Mouse (Mus musculus) adrenal gland (tissue): Measurements from ENCODE around the gene Mrpl27.
"Not testable (repeated sequence)": the region's sequence is repeated elsewhere in the genome, so short reads cannot be mapped to it uniquely, and the experiment has no call there.

Experiments used
- intact Hi-C: fragments of 180-260 bp; cut with DNase I; formaldehyde crosslinking; loops from one replicate; pipeline ENCODE4 v1.15.1; 2025

Gene Mrpl27

GRCm38 (mm10) chr11:94665281-94665680 lies 11.7 kb downstream of the Mrpl27 start:
- intact Hi-C loops = no loop called here

DNA sequence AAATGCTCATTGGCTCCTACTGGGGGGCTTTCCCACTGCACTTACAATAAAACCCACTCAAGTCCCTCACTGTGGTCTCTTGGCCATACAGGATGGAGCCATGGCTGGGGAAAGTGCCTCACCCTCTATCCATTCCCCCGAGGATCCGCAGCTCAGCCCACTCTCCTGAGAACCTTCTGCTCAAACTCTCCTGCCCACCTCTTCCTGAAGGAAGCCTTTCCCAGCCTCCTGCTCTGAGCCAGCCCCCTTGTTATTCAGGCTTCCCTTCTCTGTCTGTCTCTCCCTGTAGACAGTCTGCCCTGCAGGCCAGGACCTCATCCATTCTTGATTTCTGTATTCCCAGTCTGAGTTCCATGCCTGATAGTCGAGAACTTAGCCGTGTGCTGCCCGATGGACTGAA lies 21.4 kb downstream of the Mrpl27 start:
- intact Hi-C loops = no loop called here

GRCm38 (mm10) chr11:94675446-94675845 lies 21.9 kb downstream of the Mrpl27 start:
- intact Hi-C loops = no loop called here

DNA sequence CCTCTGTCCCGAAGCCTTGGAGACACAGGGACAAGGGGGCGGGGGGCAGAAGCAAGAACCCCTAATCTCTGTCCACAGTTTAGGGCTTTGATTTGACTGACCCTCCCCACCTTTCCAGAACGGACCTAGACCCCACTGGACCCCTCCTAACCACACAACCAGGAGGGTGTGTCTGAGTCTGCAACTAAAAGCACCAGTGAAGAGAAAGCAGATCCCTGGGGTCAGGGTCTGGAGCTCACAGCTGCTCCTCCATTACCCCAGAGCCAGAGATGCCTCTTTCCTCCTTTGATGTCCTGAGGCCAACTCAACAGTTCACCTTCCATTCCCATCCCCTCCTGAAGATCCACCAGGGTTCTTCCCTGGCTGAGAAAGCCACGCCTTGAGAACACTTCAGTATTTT lies 22.7 kb downstream of the Mrpl27 start:
- intact Hi-C loops = no loop called here

GRCm38 (mm10) chr11:94676754-94677606 lies 23.4 kb downstream of the Mrpl27 start, which contains the start of gene Xylt2:
Gene Xylt2 (minus strand): TSS chr11:94677515.
- intact Hi-C loops = no loop called here

GRCm38 (mm10) chr11:94677607-94678145 lies 24.1 kb downstream of the Mrpl27 start:
- intact Hi-C loops = no loop called here

DNA sequence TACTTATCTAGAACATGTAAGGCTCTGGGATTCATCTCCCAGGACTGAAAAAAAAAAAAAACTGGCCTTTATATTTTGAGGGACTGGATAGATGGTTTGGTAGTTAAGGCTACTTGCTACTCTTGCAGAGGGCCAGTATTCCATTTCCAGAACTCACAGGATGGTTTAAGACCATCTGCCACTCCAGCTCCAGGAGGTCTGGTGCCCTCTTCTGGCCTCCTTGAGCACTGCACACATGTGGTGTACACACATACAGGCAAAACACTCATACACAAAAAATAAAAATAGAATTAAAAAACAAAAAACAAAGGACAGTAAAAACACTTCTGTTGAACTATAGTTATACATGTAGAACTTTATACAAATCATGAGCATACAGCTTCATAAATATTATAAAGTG lies 27.1 kb downstream of the Mrpl27 start:
- intact Hi-C loops = no loop called here

DNA sequence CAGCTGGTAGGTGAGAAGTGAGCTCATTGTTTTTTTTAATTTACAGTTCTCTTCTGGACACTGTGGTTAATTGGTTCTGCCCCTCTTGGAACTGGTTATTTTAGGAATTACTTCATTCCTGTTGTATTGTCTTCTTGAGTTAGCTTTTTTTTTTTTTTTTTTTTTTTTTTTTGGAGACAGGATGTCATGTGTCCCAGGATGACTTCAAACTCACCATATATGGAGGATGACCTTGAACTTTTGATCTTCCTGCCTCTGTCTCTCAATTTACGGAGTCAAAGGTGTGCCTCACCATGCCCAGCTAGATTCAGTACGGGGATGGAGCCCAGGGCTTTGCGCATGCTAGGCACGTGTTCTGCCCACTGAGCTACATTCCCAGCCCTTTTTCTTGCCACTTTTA lies 28.1 kb downstream of the Mrpl27 start:
- intact Hi-C loops = no loop called here

DNA sequence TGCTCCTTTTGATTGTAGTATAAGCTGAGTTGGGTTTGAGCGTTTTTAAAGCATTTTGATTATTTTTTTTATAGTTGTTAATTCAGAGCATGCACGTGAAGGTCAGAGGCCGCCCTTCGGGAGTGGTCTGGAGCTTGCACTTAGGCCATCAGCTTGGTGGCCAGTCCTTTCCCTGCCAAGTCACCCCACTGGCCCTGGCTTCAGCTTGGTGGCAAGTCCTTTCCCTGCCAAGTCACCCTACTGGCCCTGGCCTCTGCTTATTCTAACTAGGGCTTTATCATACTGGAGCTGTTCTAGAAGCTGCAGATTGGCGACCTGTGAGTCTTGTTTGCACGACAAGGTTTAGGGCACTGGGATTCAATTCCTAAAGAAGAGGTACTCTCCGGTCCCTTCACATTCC lies 28.9 kb downstream of the Mrpl27 start:
- intact Hi-C loops = no loop called here

- intact Hi-C loops = no loop called here
Measured at GRCm38 (mm10) chr11:94687178-94687577, 33.6 kb downstream of the Mrpl27 start.

DNA sequence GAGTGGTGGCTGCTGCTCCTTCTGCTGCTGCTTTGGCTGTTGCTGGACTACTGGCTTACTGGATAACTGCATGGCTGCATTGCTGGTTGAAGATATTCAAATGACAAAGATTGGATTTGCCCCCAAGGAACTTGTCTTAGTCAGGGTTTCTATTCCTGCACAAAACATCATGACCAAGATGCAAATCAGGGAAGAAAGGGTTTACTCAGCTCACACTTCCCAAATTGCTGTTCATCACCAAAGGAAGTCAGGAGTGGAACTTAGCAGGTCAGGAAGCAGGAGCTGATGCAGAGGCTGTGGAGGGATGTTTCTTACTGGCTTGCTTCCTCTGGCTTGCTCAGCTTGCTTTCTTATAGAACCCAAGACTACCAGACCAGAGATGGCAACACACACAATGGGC lies 38.9 kb downstream of the Mrpl27 start:
- intact Hi-C loops = not testable (repeated sequence)

DNA sequence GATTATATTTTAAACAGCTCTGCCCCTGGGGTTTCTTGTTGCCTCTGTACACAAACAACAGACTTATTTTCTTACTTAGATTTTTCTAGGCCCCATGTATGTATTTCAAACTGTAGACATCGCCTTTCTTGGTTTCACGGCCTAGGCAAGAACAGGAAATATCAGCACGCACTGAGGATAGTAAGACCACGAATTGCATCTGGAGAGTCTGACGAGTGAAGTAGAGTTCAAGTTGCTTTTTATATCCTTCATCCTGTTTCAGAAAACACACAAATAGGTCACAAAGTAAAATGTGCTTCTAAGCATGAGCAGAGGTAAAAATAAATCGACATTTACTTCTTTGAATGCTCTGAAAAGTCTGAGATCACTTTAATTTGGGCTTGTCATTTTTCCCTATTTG lies 41.9 kb downstream of the Mrpl27 start:
- intact Hi-C loops = no loop called here

GRCm38 (mm10) chr11:94697140-94697539 lies 43.6 kb downstream of the Mrpl27 start:
- intact Hi-C loops = no loop called here

GRCm38 (mm10) chr11:94697703-94698464 lies 44.3 kb downstream of the Mrpl27 start:
- intact Hi-C loops = no loop called here

GRCm38 (mm10) chr11:94699399-94699798 lies 45.8 kb downstream of the Mrpl27 start:
- intact Hi-C loops = no loop called here

DNA sequence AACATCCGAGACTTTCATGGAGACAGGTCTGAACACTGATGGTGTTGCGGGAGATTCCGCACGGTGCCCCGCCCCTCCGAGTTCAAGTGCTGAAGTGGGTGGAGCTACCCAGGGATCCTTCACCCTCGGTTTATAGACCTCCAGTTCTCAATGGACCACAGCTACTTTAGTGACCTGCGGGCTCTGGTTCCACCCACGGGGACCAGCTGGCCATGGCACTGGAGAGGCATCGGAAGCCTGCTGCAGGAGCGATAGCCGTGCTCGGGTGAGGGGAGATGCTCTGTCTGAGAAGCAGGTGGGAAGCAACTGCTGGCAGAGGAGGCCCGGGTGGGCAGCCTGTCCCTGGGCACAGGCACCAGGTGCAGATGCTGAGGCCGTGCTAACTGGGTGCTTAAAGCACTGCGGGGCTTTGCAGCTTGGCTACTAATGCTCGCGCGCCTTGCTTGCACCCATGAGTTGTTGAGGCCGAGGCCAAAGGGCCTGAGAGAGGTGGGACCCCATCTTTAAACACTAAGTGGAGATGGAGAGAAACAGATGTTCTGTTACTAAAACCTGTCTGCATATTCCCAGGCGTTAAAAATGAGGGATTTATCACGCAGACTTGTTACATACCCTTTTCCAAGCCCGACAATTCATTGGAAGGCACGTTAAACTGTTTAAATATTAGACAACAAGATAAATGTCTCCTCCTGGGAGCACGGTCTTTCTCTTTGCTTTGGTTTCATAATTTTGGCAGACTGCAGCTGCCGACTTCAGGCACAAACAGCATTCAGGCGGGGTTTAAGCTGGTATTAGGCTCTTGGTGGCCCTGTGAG lies 48.0 kb downstream of the Mrpl27 start:
- intact Hi-C loops = no loop called here

GRCm38 (mm10) chr11:94702216-94702610 lies 48.6 kb downstream of the Mrpl27 start:
- intact Hi-C loops = no loop called here

DNA sequence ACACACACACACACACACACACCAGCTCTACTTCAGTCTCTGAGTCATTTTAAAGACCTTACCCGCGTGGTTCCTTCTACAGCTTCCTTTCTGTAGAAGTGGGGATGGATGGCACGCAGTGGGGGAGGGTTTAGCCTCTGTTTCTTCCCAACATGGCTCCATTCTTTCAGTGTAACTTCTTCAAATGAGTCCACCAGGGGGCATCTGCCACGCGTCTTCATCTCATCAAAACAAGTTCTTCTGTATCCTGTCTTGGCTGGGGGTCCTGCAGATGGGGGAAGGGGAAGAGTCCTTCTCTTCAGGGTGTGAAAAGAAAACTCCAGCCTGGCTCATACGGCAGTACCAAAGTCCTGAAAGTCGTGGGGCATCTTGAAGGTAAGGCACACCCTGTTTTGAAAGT lies 50.5 kb downstream of the Mrpl27 start:
- intact Hi-C loops = no loop called here

GRCm38 (mm10) chr11:94704472-94704871 lies 50.9 kb downstream of the Mrpl27 start, which contains the start of gene Gm11541:
Gene Gm11541 (minus strand): TSS chr11:94704499.
- intact Hi-C loops = no loop called here
